Mouse (Mus musculus): ENCODE measurements around the gene Tuba1a.

GRCm38 (mm10) chr15:98927566-98927965 is 25.9 kb downstream of the Tuba1a start:
- TF ChIP-seq CTCF (IDR thresholded peaks at IDR 0.05; ENCODE audit: low read depth): no peak
- TF ChIP-seq EP300 (optimal IDR thresholded peaks at IDR 0.05): no peak

Data from stomach, postnatal 0 days (tissue).